Mouse (Mus musculus) small intestine, adult 2 months (tissue): ENCODE measurements around the gene Shisa3. TPM values are rescaled to one million over a fixed set of nuclear protein-coding genes. Genes with fewer than 3 reads are reported as not detected.

Experiments used
- H3K27ac ChIP-seq: fragments of 200-500 bp; 2 replicates; pipeline ENCODE4 v1.5.1; 2012; ENCODE audit warnings: low read depth, low read length, control low read depth, inconsistent platforms; ENCODE audit not compliant: insufficient read depth
- H3K27me3 ChIP-seq: fragments of 200-500 bp; 2 replicates; pipeline ENCODE4 v1.6.1; 2012; ENCODE audit warnings: mild to moderate bottlenecking, moderate library complexity, low read length, inconsistent platforms; ENCODE audit not compliant: control insufficient read depth, insufficient read depth
- H3K36me3 ChIP-seq: fragments of 200-500 bp; 2 replicates; pipeline ENCODE4 v1.6.1; 2012; ENCODE audit warnings: mild to moderate bottlenecking, low read length, control low read depth, inconsistent platforms; ENCODE audit not compliant: control insufficient read depth, insufficient read depth
- H3K4me1 ChIP-seq: fragments of 200-500 bp; 2 replicates; pipeline ENCODE4 v1.6.1; 2012; ENCODE audit warnings: low read length, inconsistent platforms, mixed read lengths; ENCODE audit not compliant: control insufficient read depth, insufficient read depth, insufficient read length
- H3K4me3 ChIP-seq: fragments of 200-500 bp; 2 replicates; pipeline ENCODE4 v1.5.1; 2012; ENCODE audit warnings: low read depth, mild to moderate bottlenecking, control low read depth, inconsistent platforms, low read length, moderate library complexity
- CTCF ChIP-seq: fragments of 200-500 bp; IDR thresholded peaks from 2 replicates; pipeline ENCODE4 v1.5.1; 2012; ENCODE audit warnings: low read depth, mild to moderate bottlenecking, control low read depth, inconsistent platforms, low read length, moderate library complexity, mixed read lengths; ENCODE audit not compliant: insufficient replicate concordance, insufficient read length; ENCODE audit errors: extremely low read depth
- POLR2A ChIP-seq: fragments of 200-500 bp; IDR thresholded peaks from 2 replicates; pipeline ENCODE4 v1.6.1; 2012; ENCODE audit warnings: low read depth, mild to moderate bottlenecking, control low read depth, inconsistent platforms, low read length, moderate library complexity
- WGBS: fragments of 180-500 bp; shearing (Covaris S2); methylation state at CpG from one replicate; pipeline ENCODE4 v1.1.7; 2018; 5-methylcytosine and 5-hydroxymethylcytosine counted together
- polyA plus RNA-seq: library from polyadenylated mRNA; depleted of rRNA; stranded (reverse); fragments of >200 nt; gene quantifications from 2 replicates; pipeline ENCODE4 v1.2.3, GENCODE M21; 2012; rRNA removed

Shisa3 gene
- polyA plus RNA-seq, 1 experiment: 1.8 TPM

GRCm38 (mm10) chr5:67669436-67669896, 61.8 kb downstream of the Shisa3 start:
- TF ChIP-seq POLR2A (no peak), CTCF (no peak)
- 77% methylated on average over 13 of the region's 13 CpGs for WGBS

GRCm38 (mm10) chr5:67670158-67670557, 62.5 kb downstream of the Shisa3 start:
- peaks cover 29% of the 10 kb centered on the region for H3K36me3 ChIP-seq
- no peak overlapping the region for H3K4me3 ChIP-seq
- H3K27me3 ChIP-seq: no peaks in the 10 kb centered on the region
- no peak overlapping the region for H3K27ac ChIP-seq
- TF ChIP-seq CTCF: no peak
- H3K4me1 ChIP-seq: no peaks in the 10 kb centered on the region
- 78% methylated on average over 6 of the region's 6 CpGs for WGBS

More at GRCm38 (mm10) chr5:67669436-67669896, 61.8 kb downstream of the Shisa3 start:
- H3K27me3 ChIP-seq: no peaks in the 10 kb centered on the region
- peaks cover 30% of the 10 kb centered on the region for H3K36me3 ChIP-seq
- H3K4me3 ChIP-seq: no peak overlapping the region
- no peaks in the 10 kb centered on the region for H3K4me1 ChIP-seq
- no peak overlapping the region for H3K27ac ChIP-seq

- TF ChIP-seq CTCF (no peak), POLR2A (no peak)
- H3K4me1 ChIP-seq: no peaks in the 10 kb centered on the region
- 83% methylated on average over 4 of the region's 4 CpGs for WGBS
- H3K27ac ChIP-seq: no peak overlapping the region
- peaks cover 16% of the 10 kb centered on the region for H3K36me3 ChIP-seq
- no peak overlapping the region for H3K4me3 ChIP-seq
- no peaks in the 10 kb centered on the region for H3K27me3 ChIP-seq
These were observed 65.3 kb downstream of the Shisa3 start for GRCm38 (mm10) chr5:67673008-67673407.

Other genes starting within 250 kb of the Shisa3 start
- gene Bend4, start 179.6 kb upstream of the Shisa3 start, polyA plus RNA-seq: 0.09 and 0.20 TPM in 2 replicates
- 13.5 and 18.6 TPM in 2 replicates for gene Atp8a1, start 239.6 kb downstream of the Shisa3 start, polyA plus RNA-seq